Mouse (Mus musculus): ENCODE measurements around the gene Wnt9b. TPM values are rescaled to one million over a fixed set of nuclear protein-coding genes. Genes with fewer than 3 reads are reported as not detected.

The Wnt9b gene
- polyA plus RNA-seq, 1 experiment from 2014 or later = 0.14 TPM

Other genes with a start within 250 kb of the Wnt9b start
- not detected in 2 replicates for gene Lrrc37a, start 245.2 kb downstream of the Wnt9b start, polyA plus RNA-seq (2015; fragmentation: Nextera tagmentation; extraction: Ambion mirVana)
- not detected in 2 replicates for gene Gm884, start 128.7 kb downstream of the Wnt9b start, polyA plus RNA-seq (2015; fragmentation: Nextera tagmentation; extraction: Ambion mirVana)
- gene Lyzl6, start 110.9 kb downstream of the Wnt9b start, polyA plus RNA-seq (2015; fragmentation: Nextera tagmentation; extraction: Ambion mirVana) = not detected in 2 replicates
- gene Rprml, start 100.3 kb downstream of the Wnt9b start, polyA plus RNA-seq (2015; fragmentation: Nextera tagmentation; extraction: Ambion mirVana) = 0.51 and 0.60 TPM in 2 replicates
- gene Gosr2, start 51.9 kb downstream of the Wnt9b start, polyA plus RNA-seq (2015; fragmentation: Nextera tagmentation; extraction: Ambion mirVana) = 80.7 and 84.0 TPM in 2 replicates
- 6.7 and 9.0 TPM in 2 replicates for gene Wnt3, start 24.3 kb upstream of the Wnt9b start, polyA plus RNA-seq (2015; fragmentation: Nextera tagmentation; extraction: Ambion mirVana)
- 231 and 244 TPM in 2 replicates for gene Nsf, start 204.2 kb upstream of the Wnt9b start, polyA plus RNA-seq (2015; fragmentation: Nextera tagmentation; extraction: Ambion mirVana)
- 147 and 171 TPM in 2 replicates for gene Arf2, start 216.9 kb upstream of the Wnt9b start, polyA plus RNA-seq (2015; fragmentation: Nextera tagmentation; extraction: Ambion mirVana)